Mouse (Mus musculus) spleen, adult 2 months (tissue): ENCODE measurements around the gene Rad23a. TPM values are rescaled to one million over a fixed set of nuclear protein-coding genes. Genes with fewer than 3 reads are reported as not detected.

ENCODE experiments used
- DNase-seq, 2 experiments: peaks; one replicate each; pipeline versions ENCODE4 v3.0.0 to v3.0.0-alpha.2; 2012 to 2021; ENCODE audit warnings: low spot score in 2 of 2, low read depth in 1 of 2
- H3K27ac ChIP-seq: fragments of 200-500 bp; 2 replicates; pipeline ENCODE4 v1.5.1; 2012; ENCODE audit warnings: low read length, inconsistent platforms; ENCODE audit not compliant: insufficient read depth
- H3K27me3 ChIP-seq: fragments of 200-500 bp; 2 replicates; pipeline ENCODE4 v1.6.1; 2012; ENCODE audit warnings: mild to moderate bottlenecking, moderate library complexity, low read length, inconsistent platforms; ENCODE audit not compliant: control insufficient read depth, insufficient read depth
- H3K36me3 ChIP-seq: fragments of 200-500 bp; 2 replicates; pipeline ENCODE4 v1.6.1; 2012; ENCODE audit warnings: mild to moderate bottlenecking, low read length, inconsistent platforms; ENCODE audit not compliant: control insufficient read depth, insufficient read depth
- H3K4me1 ChIP-seq: fragments of 200-500 bp; 2 replicates; pipeline ENCODE4 v1.6.1; 2011; ENCODE audit warnings: inconsistent platforms; ENCODE audit not compliant: control insufficient read depth, insufficient read depth, insufficient read length
- H3K4me3 ChIP-seq: fragments of 200-500 bp; 2 replicates; pipeline ENCODE4 v1.5.1; 2011; ENCODE audit warnings: mild to moderate bottlenecking, inconsistent platforms; ENCODE audit not compliant: insufficient read depth, insufficient read length; ENCODE audit errors: extremely low read depth
- CTCF ChIP-seq: fragments of 200-500 bp; IDR thresholded peaks from 2 replicates; pipeline ENCODE4 v1.5.1; 2011; ENCODE audit warnings: mild to moderate bottlenecking, inconsistent platforms; ENCODE audit not compliant: insufficient read depth, insufficient read length, insufficient replicate concordance; ENCODE audit errors: extremely low read depth
- POLR2A ChIP-seq: fragments of 200-500 bp; IDR thresholded peaks from 2 replicates; pipeline ENCODE4 v1.6.1; 2011; ENCODE audit warnings: low read depth, low read length, inconsistent platforms
- WGBS: fragments of 180-500 bp; shearing (Covaris S2); methylation state at CpG from one replicate; pipeline ENCODE4 v1.1.7; 2018; 5-methylcytosine and 5-hydroxymethylcytosine counted together
- polyA plus RNA-seq: library from polyadenylated mRNA; depleted of rRNA; stranded (reverse); fragments of >200 nt; gene quantifications from 2 replicates; pipeline ENCODE4 v1.2.3, GENCODE M21; 2012

Gene Rad23a
- polyA plus RNA-seq, 1 experiment = 162 TPM

- Histone ChIP-seq H3K4me3 (no peak overlapping the region), H3K4me1 (no peaks in the 10 kb centered on the region), H3K36me3 (no peaks in the 10 kb centered on the region), H3K27me3 (peaks cover 5% of the 10 kb centered on the region; the same call in 1 of the 2 replicates), H3K27ac (no peak overlapping the region)
- TF ChIP-seq POLR2A (no peak), CTCF (no peak)
- DNase-seq = no peak
- 75% methylated on average over 13 of the region's 13 CpGs for WGBS
Observed at GRCm38 (mm10) chr8:84793791-84794485, 46.5 kb downstream of the Rad23a start.

- no peak overlapping the region for H3K27ac ChIP-seq
- H3K4me1 ChIP-seq = no peaks in the 10 kb centered on the region
Observed at GRCm38 (mm10) chr8:84793134-84793533, 47.3 kb downstream of the Rad23a start.

GRCm38 (mm10) chr8:84792429-84792947 lies 48.0 kb downstream of the Rad23a start:
- TF ChIP-seq POLR2A (no peak), CTCF (no peak)
- no peaks in the 10 kb centered on the region for H3K4me1 ChIP-seq
- no peak for DNase-seq

More at GRCm38 (mm10) chr8:84793134-84793533, 47.3 kb downstream of the Rad23a start:
- Histone ChIP-seq H3K4me3 (no peak overlapping the region), H3K36me3 (no peaks in the 10 kb centered on the region), H3K27me3 (peaks cover 2% of the 10 kb centered on the region; the same call in 1 of the 2 replicates)
- TF ChIP-seq CTCF (no peak), POLR2A (no peak)
- no peak for DNase-seq
- WGBS = 90% methylated on average over 9 of the region's 9 CpGs

GRCm38 (mm10) chr8:84790537-84790936 lies 49.9 kb downstream of the Rad23a start:
- no peak overlapping the region for H3K4me3 ChIP-seq
- WGBS = 87% methylated on average over 2 of the region's 2 CpGs
- no peaks in the 10 kb centered on the region for H3K4me1 ChIP-seq
- TF ChIP-seq CTCF = no peak
- H3K36me3 ChIP-seq = no peaks in the 10 kb centered on the region
- no peaks in the 10 kb centered on the region for H3K27me3 ChIP-seq
- H3K27ac ChIP-seq = no peak overlapping the region
- no peak for DNase-seq

More at GRCm38 (mm10) chr8:84792429-84792947, 48.0 kb downstream of the Rad23a start:
- no peaks in the 10 kb centered on the region for H3K36me3 ChIP-seq
- no peaks in the 10 kb centered on the region for H3K27me3 ChIP-seq
- H3K4me3 ChIP-seq = no peak overlapping the region
- no peak overlapping the region for H3K27ac ChIP-seq
- 92% methylated on average over 12 of the region's 12 CpGs for WGBS

GRCm38 (mm10) chr8:84789855-84790486 lies 50.5 kb downstream of the Rad23a start:
- H3K4me3 ChIP-seq = no peak overlapping the region
- no peaks in the 10 kb centered on the region for H3K4me1 ChIP-seq
- 89% methylated on average over 9 of the region's 9 CpGs for WGBS
- H3K36me3 ChIP-seq = no peaks in the 10 kb centered on the region
- H3K27ac ChIP-seq = no peak overlapping the region
- H3K27me3 ChIP-seq = peaks cover under 1% of the 10 kb centered on the region; the same call in 1 of the 2 replicates
- no peak for DNase-seq
- TF ChIP-seq CTCF (no peak), POLR2A (no peak)

- Histone ChIP-seq H3K27me3 (peaks cover 5% of the 10 kb centered on the region; the same call in 1 of the 2 replicates), H3K4me1 (no peaks in the 10 kb centered on the region), H3K27ac (no peak overlapping the region), H3K36me3 (no peaks in the 10 kb centered on the region), H3K4me3 (no peak overlapping the region)
- TF ChIP-seq CTCF = no peak
- TF ChIP-seq POLR2A = no peak
- DNase-seq = no peak
- WGBS = 78% methylated on average over 5 of the region's 5 CpGs
Observed at GRCm38 (mm10) chr8:84789345-84789744, 51.1 kb downstream of the Rad23a start.
